Mouse (Mus musculus): ENCODE results near the gene Ramp2. TPM values are rescaled to one million over a fixed set of nuclear protein-coding genes. Genes with fewer than 3 reads are reported as not detected.

Ramp2 gene
- total RNA-seq, 2 experiments from 2014 or later: 33.2 to 39.4 TPM

- intact Hi-C loops (cut with DNase I): loop anchor here (2.0 to 5.0 kb wide), 2 partner anchors 49 to 89 kb away; partner anchors contain the start of gene Vps25
Observed at GRCm38 (mm10) chr11:101301299-101302003, 55.6 kb downstream of the Ramp2 start.

DNA sequence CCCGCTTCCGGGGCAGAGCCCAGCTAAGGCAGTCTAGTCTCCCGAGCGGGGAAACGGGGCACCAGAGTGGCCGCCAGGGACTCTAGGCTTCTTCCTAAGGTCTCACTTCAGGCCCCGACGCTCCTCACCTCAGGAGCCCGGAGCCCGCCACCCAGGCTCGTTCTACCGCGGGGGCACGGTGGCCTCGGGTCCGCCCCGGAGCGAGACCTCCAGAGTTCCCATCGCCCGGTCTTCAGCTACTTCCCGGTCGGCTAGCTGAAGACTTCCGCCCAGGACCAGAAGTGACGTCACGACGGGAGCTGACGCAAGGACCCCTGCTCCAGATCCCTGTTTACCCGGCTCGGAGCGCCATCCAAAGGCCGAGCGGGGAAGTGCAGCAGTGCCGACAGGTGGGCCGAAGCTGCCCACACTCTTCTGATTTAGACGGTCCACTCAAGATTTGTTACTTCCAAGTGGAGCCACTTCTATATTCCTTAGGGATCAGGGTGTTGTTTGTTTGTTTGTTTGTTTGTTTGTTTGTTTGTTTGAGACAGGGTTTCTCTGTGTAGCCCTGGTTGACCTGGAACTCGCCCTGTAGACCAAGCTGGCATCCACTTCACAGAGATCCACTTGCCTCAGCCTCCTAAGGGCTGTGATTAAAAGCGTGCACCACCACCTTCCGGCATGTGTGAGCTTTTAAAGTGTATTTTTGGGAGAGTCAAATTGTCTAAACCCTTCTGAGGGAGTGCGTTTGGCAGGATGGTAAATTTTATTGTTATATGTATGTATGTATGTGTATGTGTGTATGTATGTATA is 56.4 kb downstream of the Ramp2 start, which contains the start of gene Becn1:
Gene Becn1, minus strand, starts transcription at position 283 of the 795 bp plus-strand sequence.
- intact Hi-C loops (cut with DNase I): loop anchor here (2.0 to 5.0 kb wide), 2 partner anchors 50 to 89 kb away; partner anchors contain the start of gene Vps25
- DNase-seq (ENCODE audit: low spot score in 2 of 2): peak; percentile 94

More at GRCm38 (mm10) chr11:101301299-101302003, 55.6 kb downstream of the Ramp2 start:
- no peak for DNase-seq (ENCODE audit: low spot score in 2 of 2)

- no peak for DNase-seq (ENCODE audit: low spot score in 2 of 2)
- intact Hi-C loops (cut with DNase I): no loop called here
Observed at GRCm38 (mm10) chr11:101307744-101308143, 61.9 kb downstream of the Ramp2 start.

Other genes with a start within 250 kb of the Ramp2 start
- gene Atp6v0a1, start 236.6 kb upstream of the Ramp2 start, total RNA-seq (2021): 100 to 1,000 TPM; 439 to 446 TPM
- gene Naglu, start 176.0 kb upstream of the Ramp2 start, total RNA-seq (2021): 1 to 10 TPM; 8.8 to 9.1 TPM
- under 1 TPM; 0.70 to 0.79 TPM for gene Hsd17b1, start 167.6 kb upstream of the Ramp2 start, total RNA-seq (2021)
- 10 to 100 TPM; 22.7 to 26.3 TPM for gene Coasy, start 163.5 kb upstream of the Ramp2 start, total RNA-seq (2021)
- gene Mlx, start 158.8 kb upstream of the Ramp2 start, total RNA-seq (2021): 10 to 100 TPM; 38.9 to 41.8 TPM
- 1 to 10 TPM; 2.1 to 3.1 TPM for gene Psmc3ip, start 150.6 kb upstream of the Ramp2 start, total RNA-seq (2021)
- gene Retreg3, start 126.1 kb upstream of the Ramp2 start, total RNA-seq (2021): 10 to 100 TPM; 53.8 to 58.0 TPM
- gene Tubg1, start 126.1 kb upstream of the Ramp2 start, total RNA-seq (2021): 10 to 100 TPM; 45.7 to 49.2 TPM
- 10 to 100 TPM; 49.7 to 62.4 TPM for gene Tubg2, start 90.1 kb upstream of the Ramp2 start, total RNA-seq (2021)
- gene Cntnap1, start 75.5 kb upstream of the Ramp2 start, total RNA-seq (2021): 100 to 1,000 TPM; 167 to 172 TPM
- gene Plekhh3, start 74.7 kb upstream of the Ramp2 start, total RNA-seq (2021): 10 to 100 TPM; 12.3 TPM
- gene Ccr10, start 70.6 kb upstream of the Ramp2 start, total RNA-seq (2021): under 1 TPM in 1 of 2 experiments, not detected in 1; 0.37 TPM
- gene Ezh1, start 19.6 kb upstream of the Ramp2 start, total RNA-seq (2021): 10 to 100 TPM; 47.8 to 52.1 TPM
- gene Vps25, start 7.7 kb downstream of the Ramp2 start, total RNA-seq (2021): 10 to 100 TPM; 62.0 to 63.0 TPM
- gene Wnk4, start 14.5 kb downstream of the Ramp2 start, total RNA-seq (2021): 1 to 10 TPM; 4.3 to 8.4 TPM
- under 1 TPM; 0.42 to 0.84 TPM for gene Cntd1, start 33.0 kb downstream of the Ramp2 start, total RNA-seq (2021)
- gene Coa3, start 33.1 kb downstream of the Ramp2 start, total RNA-seq (2021): 100 to 1,000 TPM in 1 of 2 experiments, 10 to 100 TPM in 1; 97.7 to 112 TPM
- gene Becn1, start 56.3 kb downstream of the Ramp2 start, total RNA-seq (2021): 100 to 1,000 TPM; 206 to 237 TPM
- 100 to 1,000 TPM; 114 to 133 TPM for gene Psme3, start 70.2 kb downstream of the Ramp2 start, total RNA-seq (2021)
- 1 to 10 TPM; 4.4 to 7.2 TPM for gene Aoc2, start 79.0 kb downstream of the Ramp2 start, total RNA-seq (2021)
- under 1 TPM; 0.76 to 0.79 TPM for gene Aoc3, start 84.6 kb downstream of the Ramp2 start, total RNA-seq (2021)
- gene G6pc, start 121.5 kb downstream of the Ramp2 start, total RNA-seq (2021): not detected
- gene Aarsd1, start 171.6 kb downstream of the Ramp2 start, total RNA-seq (2021): 10 to 100 TPM; 42.1 to 45.6 TPM
- gene Gm27029, start 178.8 kb downstream of the Ramp2 start, total RNA-seq (2021): 1 to 10 TPM; 5.5 to 7.6 TPM
- gene Rundc1, start 179.1 kb downstream of the Ramp2 start, total RNA-seq (2021): 10 to 100 TPM; 32.7 to 40.6 TPM
- 1 to 10 TPM; 3.3 to 4.7 TPM for gene Ptges3l, start 179.3 kb downstream of the Ramp2 start, total RNA-seq (2021)
- gene Rpl27, start 196.3 kb downstream of the Ramp2 start, total RNA-seq (2021): 10 to 100 TPM; 32.6 to 46.9 TPM
- gene Ifi35, start 202.4 kb downstream of the Ramp2 start, total RNA-seq (2021): 1 to 10 TPM; 3.2 to 3.4 TPM
- gene Rnd2, start 219.0 kb downstream of the Ramp2 start, total RNA-seq (2021): 100 to 1,000 TPM; 139 to 164 TPM
- 10 to 100 TPM; 33.9 to 36.1 TPM for gene Vat1, start 220.2 kb downstream of the Ramp2 start, total RNA-seq (2021)